Mouse (Mus musculus) lung, adult 2 months (tissue): Measurements from ENCODE around the gene Olfr704.

Experiments used
- CTCF ChIP-seq: fragments of 200-500 bp; IDR thresholded peaks from 2 replicates; pipeline ENCODE4 v1.5.1; 2011; ENCODE audit warnings: mild to moderate bottlenecking, low read length, control low read depth; ENCODE audit not compliant: insufficient read depth
- POLR2A ChIP-seq: fragments of 200-500 bp; IDR thresholded peaks from 2 replicates; pipeline ENCODE4 v1.6.1; 2011; ENCODE audit warnings: low read depth, mild to moderate bottlenecking, control low read depth, low read length, borderline replicate concordance; ENCODE audit errors: extremely low read depth

DNA sequence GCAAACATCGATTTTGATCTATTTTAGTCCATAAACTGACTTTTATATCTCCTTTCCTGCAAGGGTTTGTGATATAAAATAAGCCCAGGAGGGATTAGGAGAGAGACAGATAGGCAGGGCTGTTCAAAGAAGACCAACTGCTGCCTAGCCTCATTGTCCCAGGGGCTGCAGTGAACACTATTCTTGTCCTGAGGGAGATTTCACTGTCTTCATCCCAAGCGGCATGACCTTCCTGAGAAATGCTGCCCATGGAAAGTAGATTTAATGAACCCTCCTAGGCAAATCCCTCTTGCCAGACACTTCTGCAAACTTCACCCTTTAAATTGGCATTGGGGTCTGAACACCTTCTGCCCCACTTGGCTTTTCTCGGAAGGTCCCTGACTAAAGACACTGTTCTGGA lies 13.8 kb downstream of the Olfr704 start, which contains the start of gene Olfr705:
- no peak for TF ChIP-seq POLR2A
- TF ChIP-seq CTCF = no peak
